Mouse (Mus musculus) embryonic facial prominence, embryonic 14.5 days (tissue): ENCODE results near the gene S100a4. TPM values are rescaled to one million over a fixed set of nuclear protein-coding genes. Genes with fewer than 3 reads are reported as not detected.

Source experiments
- ATAC-seq: fragments of 200-750 bp; cut with Nextera tagmentation; 2 replicates; pipeline ENCODE4 v1.8.0; 2017; ENCODE audit warnings: low read depth, moderate number of reproducible peaks, moderate TSS enrichment
- DNase-seq: peaks from one replicate; pipeline ENCODE4 v3.0.0-alpha.2; 2015; ENCODE audit warnings: low spot score
- H3K27ac ChIP-seq: fragments of 300-500 bp; sonication (generic); replicated peaks from 2 replicates; pipeline ENCODE4 v1.5.1; 2014; ENCODE audit warnings: low read depth, mild to moderate bottlenecking, low read length, moderate library complexity
- H3K27me3 ChIP-seq: fragments of 300-500 bp; sonication (generic); replicated peaks from 2 replicates; pipeline ENCODE4 v1.6.1; 2014; ENCODE audit warnings: low read length; ENCODE audit not compliant: control insufficient read depth, insufficient read depth
- H3K36me3 ChIP-seq: fragments of 300-500 bp; sonication (generic); 2 replicates; pipeline ENCODE4 v1.6.1; 2014; ENCODE audit warnings: low read length, mixed read lengths; ENCODE audit not compliant: control insufficient read depth, insufficient read depth
- H3K4me1 ChIP-seq: fragments of 300-500 bp; sonication (generic); 2 replicates; pipeline ENCODE4 v1.6.1; 2014; ENCODE audit warnings: antibody characterized with exemption, low read length; ENCODE audit not compliant: control insufficient read depth, insufficient read depth
- H3K4me2 ChIP-seq: fragments of 300-500 bp; sonication (generic); 2 replicates; pipeline ENCODE4 v1.6.1; 2014; ENCODE audit warnings: low read depth, mild to moderate bottlenecking, low read length, moderate library complexity, mixed read lengths
- H3K4me3 ChIP-seq: fragments of 300-500 bp; sonication (generic); 2 replicates; pipeline ENCODE4 v1.5.1; 2014; ENCODE audit warnings: low read depth, mild to moderate bottlenecking, low read length
- H3K9ac ChIP-seq: fragments of 300-500 bp; sonication (generic); 2 replicates; pipeline ENCODE4 v1.6.1; 2014; ENCODE audit warnings: low read depth, mild to moderate bottlenecking, low read length, moderate library complexity, mixed read lengths
- H3K9me3 ChIP-seq: fragments of 300-500 bp; sonication (generic); 2 replicates; pipeline ENCODE4 v1.6.1; 2016; ENCODE audit warnings: low read length; ENCODE audit not compliant: control insufficient read depth
- WGBS: fragments of 180-500 bp; shearing (Covaris S2); extraction: QIAGEN DNeasy Blood & Tissue Kit; methylation state at CpG from one replicate; pipeline ENCODE4 v1.1.7; 2014; 5-methylcytosine and 5-hydroxymethylcytosine counted together
- polyA plus RNA-seq: library from polyadenylated mRNA; unstranded; fragments of >200 nt; fragmentation: Nextera tagmentation; extraction: Ambion mirVana; gene quantifications from 2 replicates; pipeline ENCODE4 v1.2.1, GENCODE M21; 2014

The S100a4 gene
- 16.8 and 22.9 TPM in 2 replicates for polyA plus RNA-seq

DNA sequence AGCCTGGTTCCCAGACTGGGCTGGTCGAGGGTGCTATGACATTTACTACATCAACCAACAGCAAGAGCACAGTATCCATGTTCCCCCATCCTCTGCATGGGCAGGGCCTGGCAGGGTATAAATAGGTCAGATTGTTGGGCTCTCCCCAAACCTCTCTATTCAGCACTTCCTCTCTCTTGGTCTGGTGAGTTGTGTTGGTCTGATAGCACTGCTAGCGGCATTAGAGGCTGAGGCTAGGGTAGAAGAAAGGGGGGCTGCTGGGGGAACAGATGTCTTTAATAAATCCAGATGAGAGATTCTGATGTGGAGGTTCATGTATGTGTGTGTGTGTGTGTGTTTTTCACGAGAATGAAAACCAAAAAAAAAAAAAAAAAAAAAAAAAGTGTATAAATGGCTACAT is at the start of gene S100a4:
Gene S100a4, plus strand, starts transcription at position 149 of the 400 bp plus-strand sequence.
- Histone ChIP-seq H3K4me2 (peak within 1 kb of the TSS; percentile 11; the same call in 1 of the 2 replicates), H3K4me1 (peaks cover 37% of the 10 kb centered on the region), H3K4me3 (no peak within 1 kb of the TSS), H3K27ac (peak within 1 kb of the TSS; percentile 82), H3K36me3 (no peaks in the 10 kb centered on the region), H3K27me3 (no peaks in the 10 kb centered on the region), H3K9me3 (no peaks in the 10 kb centered on the region), H3K9ac (0 out of 2 replicates have a peak within 1 kb of the TSS, but pooled peaks have one; percentile 3)
- ATAC-seq: peak; percentile 34
- WGBS: 37% methylated on average over 3 of the region's 3 CpGs
- DNase-seq: peak; percentile 88

DNA sequence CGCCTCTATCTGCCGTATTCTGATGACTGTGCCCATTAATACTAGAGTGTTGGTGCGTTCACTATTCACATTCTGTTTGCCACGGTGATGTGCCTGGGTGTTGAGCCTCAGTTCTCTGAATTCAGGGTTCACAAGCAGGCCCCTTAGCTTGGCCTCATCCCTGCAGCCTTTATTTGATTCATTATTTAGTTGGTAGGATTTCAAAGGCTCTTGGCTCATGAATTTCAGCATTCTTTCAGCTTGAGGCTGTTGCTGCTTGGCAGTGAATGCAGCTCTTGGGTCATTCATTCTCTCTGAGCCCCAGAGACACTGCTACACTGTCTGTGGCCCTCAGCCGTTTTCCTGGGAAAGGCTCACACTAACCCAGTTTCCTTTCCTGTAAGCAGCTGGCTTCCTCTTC is 47.6 kb upstream of the S100a4 start:
- ATAC-seq: peak; percentile 30; the same call in 1 of the 2 replicates
- Histone ChIP-seq H3K27ac (no peak overlapping the region), H3K4me1 (no peaks in the 10 kb centered on the region), H3K4me2 (no peak overlapping the region), H3K36me3 (no peaks in the 10 kb centered on the region), H3K4me3 (no peak overlapping the region), H3K9ac (no peak overlapping the region), H3K9me3 (no peaks in the 10 kb centered on the region), H3K27me3 (no peaks in the 10 kb centered on the region)
- peak; percentile 65 for DNase-seq
- WGBS: 56% methylated on average over 5 of the region's 5 CpGs

- Histone ChIP-seq H3K9ac (no peak within 1 kb of the TSS), H3K4me2 (no peak within 1 kb of the TSS), H3K9me3 (no peaks in the 10 kb centered on the region), H3K36me3 (no peaks in the 10 kb centered on the region), H3K27ac (no peak within 1 kb of the TSS), H3K4me3 (no peak within 1 kb of the TSS), H3K27me3 (no peaks in the 10 kb centered on the region), H3K4me1 (no peaks in the 10 kb centered on the region)
- ATAC-seq: peak; percentile 72; the same call in 1 of the 2 replicates
- WGBS: 62% methylated on average over 6 of the region's 6 CpGs
- peak; percentile 62 for DNase-seq
These were observed 43.5 kb upstream of the S100a4 start, which contains the start of gene S100a3 for GRCm38 (mm10) chr3:90560008-90560628. Gene S100a3, plus strand, starts transcription at chr3:90560578.

DNA sequence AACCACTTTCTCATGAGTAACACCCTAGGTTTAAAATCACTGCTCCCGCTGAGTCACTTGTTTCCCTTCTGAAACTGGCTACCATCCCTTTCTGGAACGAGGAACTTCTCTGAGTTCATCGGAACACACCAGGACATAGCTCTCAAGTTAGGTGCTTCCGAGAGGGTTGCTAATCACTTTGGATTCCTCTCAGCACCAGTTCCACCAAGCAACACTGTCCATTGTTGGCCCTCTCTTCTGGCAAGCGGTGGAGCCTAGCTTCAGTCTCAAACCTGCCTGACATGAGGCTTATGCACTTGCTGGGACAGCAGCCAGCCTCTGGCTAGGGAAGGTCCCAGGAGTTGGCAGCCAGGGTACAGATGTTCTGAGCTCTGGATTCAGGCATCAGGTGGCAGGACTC is 28.9 kb upstream of the S100a4 start:
- DNase-seq (no peak), ATAC-seq (no peak)
- Histone ChIP-seq H3K27me3 (no peaks in the 10 kb centered on the region), H3K4me3 (no peak overlapping the region), H3K9ac (no peak overlapping the region), H3K4me2 (no peak overlapping the region), H3K4me1 (peaks cover 5% of the 10 kb centered on the region), H3K36me3 (no peaks in the 10 kb centered on the region), H3K27ac (no peak overlapping the region), H3K9me3 (no peaks in the 10 kb centered on the region)
- WGBS: 87% methylated on average over 5 of the region's 5 CpGs

- Histone ChIP-seq H3K27me3 (no peaks in the 10 kb centered on the region), H3K9ac (no peak overlapping the region), H3K27ac (no peak overlapping the region), H3K4me3 (no peak overlapping the region), H3K36me3 (no peaks in the 10 kb centered on the region), H3K4me2 (no peak overlapping the region), H3K4me1 (peaks cover 5% of the 10 kb centered on the region), H3K9me3 (no peaks in the 10 kb centered on the region)
- no peak for DNase-seq
- ATAC-seq: no peak
- WGBS: 76% methylated on average over 3 of the region's 3 CpGs
These were observed 28.3 kb upstream of the S100a4 start for GRCm38 (mm10) chr3:90575320-90575719.

GRCm38 (mm10) chr3:90576351-90577001 is 27.1 kb upstream of the S100a4 start:
- H3K4me2 ChIP-seq: no peak overlapping the region
- WGBS: 63% methylated on average over 10 of the region's 10 CpGs
- H3K9me3 ChIP-seq: no peaks in the 10 kb centered on the region
- no peaks in the 10 kb centered on the region for H3K27me3 ChIP-seq
- DNase-seq (no peak), ATAC-seq (no peak)
- H3K36me3 ChIP-seq: no peaks in the 10 kb centered on the region
- peaks cover 5% of the 10 kb centered on the region for H3K4me1 ChIP-seq
- no peak overlapping the region for H3K4me3 ChIP-seq
- no peak overlapping the region for H3K9ac ChIP-seq
- no peak overlapping the region for H3K27ac ChIP-seq

DNA sequence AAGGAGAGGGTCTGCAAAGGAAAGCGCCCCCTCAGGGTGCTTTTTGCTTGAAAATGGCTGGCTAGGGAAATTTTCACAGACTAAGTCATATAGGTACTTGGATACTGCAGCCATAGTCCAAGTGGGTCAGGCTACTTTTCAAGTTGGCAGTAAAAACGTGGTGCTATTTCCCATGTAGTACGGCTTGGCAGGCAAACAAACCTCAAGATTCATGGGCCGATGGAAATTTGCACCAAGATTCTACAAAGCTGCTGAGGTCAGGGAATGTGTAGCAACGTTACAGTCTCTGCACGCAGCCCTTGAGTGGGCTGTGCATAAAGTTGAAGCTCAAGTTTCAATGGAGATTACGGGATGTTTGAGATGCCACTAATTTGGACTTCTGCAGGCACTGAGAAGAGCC is 24.1 kb upstream of the S100a4 start:
- WGBS: 43% methylated on average over 7 of the region's 7 CpGs
- no peak overlapping the region for H3K27ac ChIP-seq
- H3K9ac ChIP-seq: no peak overlapping the region
- H3K4me1 ChIP-seq: peaks cover 5% of the 10 kb centered on the region
- no peaks in the 10 kb centered on the region for H3K36me3 ChIP-seq
- H3K9me3 ChIP-seq: 0 out of 2 replicates have a peak, but pooled peaks cover 5% of the 10 kb centered on the region
- no peak overlapping the region for H3K4me3 ChIP-seq
- H3K27me3 ChIP-seq: no peaks in the 10 kb centered on the region
- H3K4me2 ChIP-seq: no peak overlapping the region
- peak; percentile 37; the same call in 1 of the 2 replicates for ATAC-seq
- DNase-seq: peak; percentile 76

DNA sequence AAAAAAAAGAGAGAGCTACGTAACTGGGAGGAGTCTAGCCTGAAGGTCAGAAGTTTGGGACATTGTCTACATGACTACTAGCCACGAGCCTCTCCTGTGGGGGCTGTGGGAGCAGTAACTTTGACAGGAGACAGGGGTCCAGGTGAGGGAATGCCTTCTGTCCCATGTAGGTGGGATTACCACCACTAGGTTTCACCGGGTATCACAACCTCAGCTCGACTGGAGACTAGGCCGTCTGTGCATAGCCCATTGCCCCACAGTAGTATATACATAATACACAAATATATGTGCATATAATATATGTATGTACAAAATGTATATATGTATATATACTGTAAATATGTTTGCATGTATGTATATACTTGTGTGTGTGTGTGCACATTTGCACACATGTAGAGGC is 22.4 kb upstream of the S100a4 start:
- no peaks in the 10 kb centered on the region for H3K27me3 ChIP-seq
- H3K9me3 ChIP-seq: 0 out of 2 replicates have a peak, but pooled peaks cover 5% of the 10 kb centered on the region
- H3K36me3 ChIP-seq: no peaks in the 10 kb centered on the region
- H3K27ac ChIP-seq: no peak overlapping the region
- DNase-seq: no peak
- WGBS: 94% methylated on average over 5 of the region's 5 CpGs
- no peak overlapping the region for H3K4me2 ChIP-seq
- ATAC-seq: no peak
- peaks cover 5% of the 10 kb centered on the region for H3K4me1 ChIP-seq
- H3K9ac ChIP-seq: no peak overlapping the region
- H3K4me3 ChIP-seq: no peak overlapping the region
